Comparison of ENCODE assay signal across 15 mouse cellular contexts in the genomic region with DNA sequence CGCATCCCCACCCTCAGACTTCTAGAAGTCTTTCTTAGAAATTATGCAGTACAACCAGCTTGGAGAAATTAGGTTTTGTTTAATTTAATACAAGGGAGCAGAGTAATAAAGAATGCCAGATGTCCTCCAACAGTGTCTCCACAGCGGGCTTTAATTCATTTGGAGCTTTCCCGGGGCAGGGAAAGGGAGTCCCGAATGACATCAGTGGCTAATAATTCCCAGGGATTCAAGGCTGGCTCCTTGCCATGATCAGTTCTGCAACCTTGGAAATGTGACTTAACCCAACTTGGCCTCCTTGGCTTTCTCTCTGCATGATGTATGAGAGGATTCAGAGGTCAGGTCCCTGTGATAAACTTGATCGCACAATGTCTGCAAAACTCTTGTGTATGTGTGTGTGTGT. TPM values are rescaled to one million over a fixed set of nuclear protein-coding genes. Genes with fewer than 3 reads are reported as not detected.
DNase-seq lines count a peak whose midpoint lies in the region; ATAC-seq lines count a peak whose summit lies in the region.
"Had no signal": no experiment of that assay in that cellular context is flagged by ENCODE, and none has a peak within 500 bp of the region (broad histone marks: within the 10 kb centered on the region; RNA-seq: fewer than 3 reads in every experiment).

No protein-coding gene starts in this region.

- H3K9me3 ChIP-seq in liver, embryonic 11.5 days (ENCODE audit: control insufficient read depth, low read length) = no peaks in the 10 kb centered on the region
- H3K9me3 ChIP-seq in limb, embryonic 10.5 days (replicated peaks) = no peaks in the 10 kb centered on the region
- peaks cover 5% of the 10 kb centered on the region; the same call in 1 of the 2 replicates for H3K9me3 ChIP-seq in midbrain, embryonic 14.5 days (ENCODE audit: control insufficient read depth, low read length)

- peak; percentile 16 for DNase-seq in gastrocnemius, postnatal 25 days
- DNase-seq in gastrocnemius, adult 8-10 months (ENCODE audit: low spot score in 2 of 2) = no peak
- peak; percentile 21 for DNase-seq in liver, embryonic 11.5 days (ENCODE audit: low spot score)
- no peak for DNase-seq in liver
- DNase-seq in adrenal gland, postnatal 10 days = peak; percentile 57
- peak; percentile 29 for DNase-seq in limb, embryonic 10.5 days (ENCODE audit: low spot score)
- no peak for DNase-seq in midbrain, embryonic 14.5 days
- no peak for DNase-seq in layer of hippocampus, postnatal 25 days (ENCODE audit: extremely low spot score in 1 of 2, low spot score in 1 of 2)
- DNase-seq: cerebellum, adult 2 months; forebrain, postnatal 0 days; heart, postnatal 14 days; lung, adult 2 months; right cerebral cortex, postnatal 4 days had no signal

- H3K4me3 ChIP-seq in liver, embryonic 11.5 days (ENCODE audit: low read depth, low read length) = no peak overlapping the region
- H3K4me3 ChIP-seq in limb, embryonic 10.5 days = no peak overlapping the region
- no peak overlapping the region for H3K4me3 ChIP-seq in midbrain, embryonic 14.5 days (replicated peaks; ENCODE audit: low read depth, low read length)
- H3K4me3 ChIP-seq: erythroblast, embryonic 14.5 days; neural tube, embryonic 12.5 days had no signal

- no peak for ATAC-seq in liver, embryonic 11.5 days (replicated peaks; ENCODE audit: low FRiP score)
- ATAC-seq in midbrain, embryonic 14.5 days (ENCODE audit: low FRiP score, low TSS enrichment) = no peak
- ATAC-seq: forebrain, postnatal 0 days had no signal

- 72% methylated on average over 5 of the region's 5 CpGs for WGBS in liver, embryonic 11.5 days
- 69% methylated on average over 5 of the region's 5 CpGs for WGBS in limb, embryonic 10.5 days
- WGBS in midbrain, embryonic 14.5 days = 85% methylated on average over 5 of the region's 5 CpGs

- H3K9ac ChIP-seq in liver, embryonic 11.5 days (ENCODE audit: low read depth, low read length) = no peak overlapping the region
- H3K9ac ChIP-seq in midbrain, embryonic 14.5 days (replicated peaks; ENCODE audit: low read length) = no peak overlapping the region
- H3K9ac ChIP-seq: forebrain, postnatal 0 days; neural tube, embryonic 12.5 days had no signal

- no peaks in the 10 kb centered on the region for H3K36me3 ChIP-seq in liver, embryonic 11.5 days (ENCODE audit: control insufficient read depth, insufficient read depth, low read length)
- no peaks in the 10 kb centered on the region for H3K36me3 ChIP-seq in limb, embryonic 10.5 days
- no peaks in the 10 kb centered on the region for H3K36me3 ChIP-seq in midbrain, embryonic 14.5 days (ENCODE audit: control insufficient read depth, insufficient read depth, low read length)
- H3K36me3 ChIP-seq: neural tube, embryonic 12.5 days had no signal

- no peak overlapping the region for H3K4me2 ChIP-seq in liver, embryonic 11.5 days
- H3K4me2 ChIP-seq in midbrain, embryonic 14.5 days (ENCODE audit: low read length) = no peak overlapping the region
- H3K4me2 ChIP-seq: neural tube, embryonic 12.5 days had no signal

- no peaks in the 10 kb centered on the region; the same call in 1 of the 2 replicates for H3K4me1 ChIP-seq in liver, embryonic 11.5 days (replicated peaks; ENCODE audit: control insufficient read depth, insufficient read depth, low read length)
- H3K4me1 ChIP-seq in limb, embryonic 10.5 days = peaks cover 28% of the 10 kb centered on the region
- H3K4me1 ChIP-seq in midbrain, embryonic 14.5 days (ENCODE audit: control insufficient read depth, insufficient read depth, low read length) = peaks cover 4% of the 10 kb centered on the region; the same call in 1 of the 2 replicates

- H3K27ac ChIP-seq in liver, embryonic 11.5 days (ENCODE audit: low read depth, low read length) = no peak overlapping the region
- no peak overlapping the region for H3K27ac ChIP-seq in limb, embryonic 10.5 days
- no peak overlapping the region for H3K27ac ChIP-seq in midbrain, embryonic 14.5 days (replicated peaks; ENCODE audit: low read depth, low read length)
- H3K27ac ChIP-seq: neural tube, embryonic 12.5 days had no signal

- peaks cover 19% of the 10 kb centered on the region for H3K27me3 ChIP-seq in liver, embryonic 11.5 days (replicated peaks; ENCODE audit: control insufficient read depth, insufficient read depth, low read length)
- H3K27me3 ChIP-seq in limb, embryonic 10.5 days (ENCODE audit: low read depth, poor library complexity, severe bottlenecking) = peaks cover 10% of the 10 kb centered on the region
- H3K27me3 ChIP-seq in midbrain, embryonic 14.5 days (ENCODE audit: control insufficient read depth, insufficient read depth, low read length) = 0 out of 2 replicates have a peak, but pooled peaks cover 2% of the 10 kb centered on the region
- H3K27me3 ChIP-seq: neural tube, embryonic 12.5 days had no signal

RNA-seq across cellular contexts. Expression of gene Sh3gl3, which starts 3.7 kb away (rescaled TPM):
- total RNA-seq in gastrocnemius, postnatal 25 days (2021) = under 1 TPM; 0.67 to 0.95 TPM
- total RNA-seq in gastrocnemius, adult 8-10 months (2022) = under 1 TPM in 2 of 4 experiments, not detected in 2; 0.27 to 0.82 TPM
- polyA plus RNA-seq in liver, embryonic 11.5 days (2014; fragmentation: Nextera tagmentation; extraction: Ambion mirVana) = 3.8 and 4.9 TPM in 2 replicates
- total RNA-seq in adrenal gland, postnatal 10 days (2021) = 10 to 100 TPM in 1 of 2 experiments, 1 to 10 TPM in 1; 9.1 to 10.2 TPM
- polyA plus RNA-seq in limb, embryonic 10.5 days (2016; fragmentation: Nextera tagmentation; extraction: Ambion mirVana) = 11.1 and 15.6 TPM in 2 replicates
- 76.5 and 82.4 TPM in 2 replicates for polyA plus RNA-seq in midbrain, embryonic 14.5 days (2014; fragmentation: Nextera tagmentation; extraction: Ambion mirVana)
- total RNA-seq in layer of hippocampus, postnatal 25 days (2021) = 10 to 100 TPM; 58.4 to 65.9 TPM
- polyA plus RNA-seq: erythroblast, embryonic 14.5 days had no signal

Comparison
In these comparisons a context has a peak if more than half of its experiments do, and no peak if none do; other contexts are left out.
1. DNase-seq: peak in gastrocnemius, postnatal 25 days (single experiment), liver, embryonic 11.5 days (single experiment), adrenal gland, postnatal 10 days (single experiment) and limb, embryonic 10.5 days (single experiment); none in gastrocnemius, adult 8-10 months (0 of 2), liver (single experiment), midbrain, embryonic 14.5 days (single experiment) and layer of hippocampus, postnatal 25 days (0 of 2).
2. RNA of gene Sh3gl3, which starts 3.7 kb away (total RNA-seq): 58.4 to 65.9 TPM in layer of hippocampus, postnatal 25 days; 9.1 to 10.2 TPM in adrenal gland, postnatal 10 days, 0.67 to 0.95 TPM in gastrocnemius, postnatal 25 days and 0.27 to 0.82 TPM in gastrocnemius, adult 8-10 months; every median in the first group is over 4 times any median in the second.